Mouse (Mus musculus) bone marrow, adult 2 months (tissue): ENCODE data around the gene Chrm2.

Source experiments
- CTCF ChIP-seq: fragments of 200-500 bp; IDR thresholded peaks from 2 replicates; pipeline ENCODE4 v1.5.1; 2011; ENCODE audit warnings: low read length, control low read depth; ENCODE audit not compliant: control insufficient read depth, insufficient read depth
- POLR2A ChIP-seq: fragments of 200-500 bp; IDR thresholded peaks from 2 replicates; pipeline ENCODE4 v1.6.1; 2011; ENCODE audit warnings: low read depth, mild to moderate bottlenecking, control low read depth, low read length, borderline replicate concordance; ENCODE audit not compliant: control insufficient read depth

GRCm38 (mm10) chr6:36516508-36516907, 128.6 kb downstream of the Chrm2 start:
- TF ChIP-seq CTCF: no peak
- no peak for TF ChIP-seq POLR2A
